Mouse (Mus musculus): ENCODE results near the gene Slc38a3. TPM values are rescaled to one million over a fixed set of nuclear protein-coding genes. Genes with fewer than 3 reads are reported as not detected.
A peak's percentile ranks its signal among the peaks of the same experiment; 100 is the strongest.

Slc38a3 gene
- 14.3 and 14.6 TPM in 2 replicates for polyA plus RNA-seq (2015; fragmentation: Nextera tagmentation; extraction: Ambion mirVana)

DNA sequence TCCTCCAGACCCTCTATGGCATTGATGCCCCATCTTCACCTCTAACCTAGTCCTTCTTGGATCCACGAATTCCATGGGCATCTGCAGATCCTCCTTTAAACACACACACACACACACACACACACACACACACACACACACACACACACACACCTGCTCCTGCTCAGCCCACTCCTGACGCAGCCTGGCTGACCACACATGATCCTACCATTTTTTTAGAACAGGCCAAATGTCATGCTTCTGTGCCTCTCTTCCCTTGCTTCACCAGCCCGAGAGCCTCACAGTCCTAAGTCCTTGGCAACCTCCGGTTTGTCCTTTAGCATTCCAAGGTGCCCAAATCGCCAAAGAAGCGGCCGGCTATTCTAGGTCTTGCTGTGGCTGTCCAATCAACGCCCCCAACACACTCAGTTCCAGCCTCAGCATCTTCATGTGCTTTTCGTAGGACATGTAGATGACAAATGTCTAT, at the start of gene Slc38a3:
TSS of gene Slc38a3 (minus strand) at position 51 of the 466 bp plus-strand sequence.
- H3K4me2 ChIP-seq, result no peak within 1 kb of the TSS
- WGBS, result 90% methylated on average over 9 of the region's 9 CpGs
- H3K27me3 ChIP-seq, result peaks cover 48% of the 10 kb centered on the region
- H3K4me1 ChIP-seq, result peaks cover 31% of the 10 kb centered on the region
- H3K4me3 ChIP-seq, result no peak within 1 kb of the TSS
- ATAC-seq, result no peak
- no peak within 1 kb of the TSS for H3K27ac ChIP-seq
- H3K9ac ChIP-seq, result no peak within 1 kb of the TSS
- H3K9me3 ChIP-seq (replicated peaks), result no peaks in the 10 kb centered on the region
- no peaks in the 10 kb centered on the region for H3K36me3 ChIP-seq (ENCODE audit: poor library complexity, severe bottlenecking)

DNA sequence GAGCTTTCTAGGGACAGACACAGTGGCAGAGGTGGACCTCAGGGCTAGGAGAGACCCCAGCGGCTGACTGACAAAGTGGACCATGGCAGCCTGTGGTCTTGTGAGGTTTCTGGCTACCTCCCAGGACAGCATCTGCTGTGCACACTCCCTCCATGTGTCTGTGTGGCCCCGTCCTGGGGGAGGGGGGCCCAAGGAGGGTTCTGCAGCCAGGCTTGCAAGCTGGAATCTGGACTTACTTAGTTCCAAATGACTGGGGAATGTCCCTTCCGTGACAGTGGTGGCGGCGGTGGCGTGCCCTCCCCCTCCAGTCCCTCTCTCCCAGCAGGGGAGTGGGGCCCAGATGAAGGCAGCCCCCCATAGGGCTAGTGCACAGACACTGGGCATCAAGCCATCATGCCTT, 47.6 kb upstream of the Slc38a3 start:
- Histone ChIP-seq H3K9me3 (replicated peaks) (no peaks in the 10 kb centered on the region), H3K4me2 (no peak overlapping the region), H3K4me3 (no peak overlapping the region), H3K9ac (no peak overlapping the region), H3K27me3 (no peaks in the 10 kb centered on the region), H3K27ac (no peak overlapping the region), H3K4me1 (peaks cover 22% of the 10 kb centered on the region), H3K36me3 (ENCODE audit: poor library complexity, severe bottlenecking) (no peaks in the 10 kb centered on the region)
- ATAC-seq, result no peak
- 36% methylated on average over 6 of the region's 6 CpGs for WGBS

DNA sequence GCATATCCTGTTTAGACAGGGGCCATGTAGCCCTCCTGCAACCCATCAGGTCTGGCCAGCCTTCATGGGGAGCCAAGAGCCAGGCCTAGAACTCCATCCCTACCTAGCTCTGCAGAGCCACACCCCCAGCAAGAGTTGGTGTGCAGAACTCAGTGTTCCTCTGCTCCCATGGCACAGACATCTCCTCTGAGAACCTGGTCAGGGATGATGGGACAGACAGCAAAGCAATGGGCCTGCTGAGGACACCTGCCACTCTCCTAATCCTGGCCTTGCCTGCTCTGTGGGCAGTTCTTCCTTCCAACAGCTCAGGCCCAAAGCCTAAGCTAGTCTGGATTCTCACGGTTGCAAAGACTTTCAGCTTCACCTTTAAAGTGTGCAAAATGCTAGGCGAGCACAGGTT, 46.3 kb upstream of the Slc38a3 start:
- Histone ChIP-seq H3K36me3 (ENCODE audit: poor library complexity, severe bottlenecking) (no peaks in the 10 kb centered on the region), H3K4me2 (no peak overlapping the region), H3K9ac (no peak overlapping the region), H3K27me3 (peaks cover 6% of the 10 kb centered on the region; the same call in 1 of the 2 replicates), H3K9me3 (replicated peaks) (no peaks in the 10 kb centered on the region), H3K4me3 (no peak overlapping the region), H3K4me1 (peaks cover 22% of the 10 kb centered on the region), H3K27ac (no peak overlapping the region; the same call in 1 of the 2 replicates)
- 94% methylated on average over 2 of the region's 2 CpGs for WGBS
- no peak for ATAC-seq

DNA sequence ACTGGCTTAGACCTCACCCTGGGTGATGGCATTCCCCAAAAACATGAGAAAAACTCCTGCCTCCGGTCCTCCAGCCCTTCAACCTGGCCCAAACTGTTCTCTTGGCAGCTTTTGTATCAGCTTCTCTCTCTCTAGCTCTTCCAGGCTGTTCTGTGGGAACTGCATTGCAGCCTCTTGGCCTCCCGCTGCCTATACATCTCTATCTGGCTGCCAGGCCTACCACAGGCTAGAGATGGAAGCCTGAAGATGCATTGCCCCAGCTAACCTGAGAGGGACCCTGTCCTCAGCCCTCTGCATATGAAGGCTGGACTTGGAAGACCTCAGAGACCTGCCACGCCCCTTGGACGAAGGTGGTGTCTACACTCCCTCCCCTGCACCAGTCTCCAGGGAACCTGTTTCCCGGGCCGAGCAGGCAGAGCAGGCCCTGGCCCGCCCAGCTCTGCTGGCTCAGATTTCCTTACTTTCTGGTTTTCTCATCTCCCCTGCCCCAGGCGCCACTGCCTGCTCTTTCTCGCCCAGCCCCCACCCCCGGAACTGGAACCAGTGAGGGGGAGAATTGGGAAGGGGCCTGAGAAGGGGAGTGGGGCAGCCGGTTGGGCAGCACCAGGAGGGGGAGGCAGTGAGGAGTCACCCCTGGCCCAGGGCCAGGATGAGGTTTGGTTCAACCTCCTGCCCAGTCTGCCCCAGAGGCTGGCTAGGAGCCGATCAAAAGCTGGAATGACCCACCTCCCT, 45.1 kb upstream of the Slc38a3 start:
- WGBS, result 23% methylated on average over 11 of the region's 12 CpGs
- Histone ChIP-seq H3K4me2 (peak overlapping the region; percentile 3; the same call in 1 of the 2 replicates), H3K9ac (no peak overlapping the region; the same call in 1 of the 2 replicates), H3K27me3 (peaks cover 12% of the 10 kb centered on the region), H3K27ac (peak overlapping the region; percentile 40), H3K36me3 (ENCODE audit: poor library complexity, severe bottlenecking) (no peaks in the 10 kb centered on the region), H3K4me3 (no peak overlapping the region), H3K9me3 (replicated peaks) (no peaks in the 10 kb centered on the region), H3K4me1 (peaks cover 30% of the 10 kb centered on the region)
- no peak for ATAC-seq

DNA sequence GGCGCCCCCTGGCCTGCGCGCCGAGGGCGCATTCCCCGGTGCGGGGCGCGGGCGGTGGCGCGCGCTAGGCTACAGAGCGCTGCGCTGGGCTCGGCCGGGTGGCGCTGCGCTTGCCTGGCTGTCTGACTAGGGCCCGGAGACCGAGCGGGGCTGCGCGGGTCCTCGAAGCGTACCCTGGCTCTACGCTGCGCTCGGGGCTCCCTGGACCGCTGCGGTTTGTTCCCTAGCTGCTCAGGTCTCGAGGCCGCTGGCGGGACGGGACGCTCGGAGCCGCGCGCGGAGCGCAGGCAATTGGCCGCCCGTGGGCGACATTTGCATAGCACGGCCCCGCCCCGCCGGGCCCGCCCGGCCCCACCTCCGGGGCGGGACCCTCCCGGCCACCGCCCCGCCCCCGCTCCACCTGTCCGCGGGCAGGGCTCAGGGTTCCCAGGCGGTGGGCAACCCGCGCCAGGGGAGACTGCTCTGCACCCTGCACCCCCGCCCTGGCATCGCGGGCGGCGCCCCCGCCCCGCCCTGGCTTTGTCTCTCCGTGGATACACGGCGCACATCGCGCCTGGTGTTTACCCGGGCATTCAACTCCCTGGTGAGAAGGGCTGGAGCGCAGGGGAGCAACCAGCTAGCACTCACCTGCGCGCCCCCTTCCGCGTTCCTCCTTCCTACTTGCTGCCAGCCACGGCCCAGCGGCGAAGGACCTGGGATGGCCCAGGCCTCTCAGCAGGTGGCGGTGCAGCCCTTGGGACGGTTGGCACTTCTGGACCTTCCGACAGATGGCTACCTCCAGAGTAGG, 40.6 kb upstream of the Slc38a3 start, which contains the start of gene Sema3f:
TSS of gene Sema3f (minus strand) at position 779 of the 787 bp plus-strand sequence.
- H3K27me3 ChIP-seq, result peaks cover 54% of the 10 kb centered on the region
- H3K27ac ChIP-seq, result peak within 1 kb of the TSS; percentile 70
- peak within 1 kb of the TSS; percentile 80 for H3K9ac ChIP-seq
- peaks cover 60% of the 10 kb centered on the region for H3K4me1 ChIP-seq
- H3K9me3 ChIP-seq (replicated peaks), result no peaks in the 10 kb centered on the region
- peaks cover 5% of the 10 kb centered on the region for H3K36me3 ChIP-seq (ENCODE audit: poor library complexity, severe bottlenecking)
- H3K4me3 ChIP-seq, result peak within 1 kb of the TSS; percentile 65
- under 1% methylated on average over 63 of the region's 86 CpGs for WGBS
- peak; percentile 77 for ATAC-seq
- peak within 1 kb of the TSS; percentile 86 for H3K4me2 ChIP-seq

DNA sequence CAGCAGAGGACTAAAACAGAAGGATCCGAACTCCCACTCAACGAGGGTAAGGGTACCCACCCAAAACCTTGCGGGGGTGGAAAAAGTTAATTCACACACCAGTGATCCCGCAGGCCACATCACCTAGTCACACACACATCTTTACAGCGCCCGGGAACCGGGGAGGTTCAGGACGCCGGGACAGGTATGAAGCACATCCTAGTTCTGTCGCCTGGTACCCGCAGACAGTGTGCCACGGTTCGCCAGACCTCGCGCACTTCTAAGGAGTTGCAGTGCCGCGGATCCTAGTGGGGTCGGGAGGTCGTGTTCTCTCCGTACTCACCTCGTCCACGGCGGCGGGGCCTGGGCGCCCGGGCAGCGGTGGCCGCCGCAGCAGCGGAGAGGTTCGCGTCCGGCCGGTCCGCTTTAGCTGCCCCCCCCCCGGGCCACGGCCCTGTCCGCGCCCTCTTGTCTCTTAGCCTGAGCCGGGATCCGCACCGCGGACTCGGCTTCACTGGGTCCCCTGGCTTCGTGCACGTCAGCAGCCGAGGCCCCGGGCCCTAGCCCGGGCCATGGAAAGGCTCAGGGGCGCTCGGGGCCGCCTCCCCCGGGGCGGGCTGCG, 39.9 kb upstream of the Slc38a3 start:
- WGBS, result under 1% methylated on average over 42 of the region's 55 CpGs
- peak overlapping the region; percentile 70 for H3K27ac ChIP-seq
- peaks cover 56% of the 10 kb centered on the region for H3K4me1 ChIP-seq
- peak overlapping the region; percentile 65 for H3K4me3 ChIP-seq
- H3K4me2 ChIP-seq, result peak overlapping the region; percentile 86
- H3K9me3 ChIP-seq (replicated peaks), result no peaks in the 10 kb centered on the region
- peak overlapping the region; percentile 80 for H3K9ac ChIP-seq
- ATAC-seq, result no peak
- H3K27me3 ChIP-seq, result peaks cover 54% of the 10 kb centered on the region
- peaks cover 11% of the 10 kb centered on the region for H3K36me3 ChIP-seq (ENCODE audit: poor library complexity, severe bottlenecking)

DNA sequence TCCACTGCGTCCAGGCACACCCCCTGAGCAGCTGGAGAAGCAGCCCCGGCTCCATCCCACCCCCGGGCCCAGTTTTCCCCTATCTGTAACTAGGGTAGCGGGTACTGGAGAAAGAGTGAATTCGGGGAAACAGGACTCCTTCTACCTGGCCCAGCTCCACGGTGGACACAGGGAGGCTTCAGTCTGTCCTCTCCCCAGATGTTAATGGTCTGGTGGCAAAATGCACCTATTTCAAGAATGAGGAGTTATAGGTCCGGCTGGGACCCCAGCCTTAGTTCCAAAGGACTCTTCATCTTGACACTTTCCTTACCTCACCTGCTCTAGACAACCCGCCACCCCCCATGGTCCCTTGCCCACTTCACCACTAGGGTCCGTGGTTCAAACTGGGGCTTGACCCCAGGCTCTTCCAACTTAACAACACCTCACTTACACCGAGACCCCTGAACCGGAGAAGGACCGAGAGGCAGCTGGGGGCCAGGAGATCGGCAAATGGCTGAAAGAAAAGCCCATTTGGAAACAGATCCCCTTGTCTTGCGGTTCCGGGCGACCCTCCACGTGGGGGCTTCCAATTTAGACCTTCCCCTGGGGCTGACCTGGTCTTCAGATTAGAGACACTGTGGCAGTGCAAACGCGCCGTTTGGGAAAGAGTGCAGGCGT, 39.2 kb upstream of the Slc38a3 start:
- no peak for ATAC-seq
- H3K27ac ChIP-seq, result peak overlapping the region; percentile 78
- peak overlapping the region; percentile 65 for H3K4me3 ChIP-seq
- peak overlapping the region; percentile 86 for H3K4me2 ChIP-seq
- peaks cover 57% of the 10 kb centered on the region for H3K4me1 ChIP-seq
- WGBS, result 8% methylated on average over 21 of the region's 21 CpGs
- peak overlapping the region; percentile 80 for H3K9ac ChIP-seq
- peaks cover 54% of the 10 kb centered on the region for H3K27me3 ChIP-seq
- H3K36me3 ChIP-seq (ENCODE audit: poor library complexity, severe bottlenecking), result peaks cover 12% of the 10 kb centered on the region
- H3K9me3 ChIP-seq (replicated peaks), result no peaks in the 10 kb centered on the region

DNA sequence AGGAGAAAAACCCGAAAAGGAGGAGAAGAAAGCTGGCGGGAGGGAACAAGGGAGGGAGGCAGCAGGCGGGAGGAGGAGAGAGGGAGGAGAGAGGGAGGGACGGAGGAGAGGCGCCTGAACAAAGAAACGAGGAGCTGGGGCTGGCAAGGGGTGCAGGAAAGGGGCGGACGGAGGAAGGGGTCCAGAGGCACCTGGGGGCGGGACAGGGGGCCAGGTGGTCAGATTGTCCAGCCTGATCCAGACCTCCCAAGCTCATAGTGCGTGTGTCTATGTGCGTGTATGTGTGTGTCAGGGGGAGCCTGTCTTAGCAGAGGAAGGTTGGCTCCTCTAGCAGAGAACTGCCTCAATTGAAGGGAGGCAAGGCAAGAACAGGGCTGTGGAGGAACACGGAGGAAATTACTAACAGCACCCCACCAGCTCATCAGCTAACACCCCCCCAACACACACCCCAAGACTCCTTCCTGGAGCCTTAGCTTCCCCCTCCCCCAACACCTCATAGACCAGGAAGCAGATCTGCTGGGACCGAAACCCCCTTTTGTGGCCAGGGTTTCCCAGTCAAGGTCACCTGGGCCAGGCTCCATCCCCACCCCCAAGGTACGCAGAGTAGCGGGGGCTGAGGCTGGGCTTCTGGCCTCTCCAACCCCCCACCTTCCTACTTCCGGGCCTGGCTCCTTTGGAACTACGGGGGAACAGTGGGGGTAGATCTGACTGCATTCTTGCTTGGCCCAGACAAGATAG, 38.5 kb upstream of the Slc38a3 start:
- H3K27me3 ChIP-seq, result peaks cover 54% of the 10 kb centered on the region
- H3K4me1 ChIP-seq, result peaks cover 64% of the 10 kb centered on the region
- peak; percentile 37; the same call in 1 of the 2 replicates for ATAC-seq

DNA sequence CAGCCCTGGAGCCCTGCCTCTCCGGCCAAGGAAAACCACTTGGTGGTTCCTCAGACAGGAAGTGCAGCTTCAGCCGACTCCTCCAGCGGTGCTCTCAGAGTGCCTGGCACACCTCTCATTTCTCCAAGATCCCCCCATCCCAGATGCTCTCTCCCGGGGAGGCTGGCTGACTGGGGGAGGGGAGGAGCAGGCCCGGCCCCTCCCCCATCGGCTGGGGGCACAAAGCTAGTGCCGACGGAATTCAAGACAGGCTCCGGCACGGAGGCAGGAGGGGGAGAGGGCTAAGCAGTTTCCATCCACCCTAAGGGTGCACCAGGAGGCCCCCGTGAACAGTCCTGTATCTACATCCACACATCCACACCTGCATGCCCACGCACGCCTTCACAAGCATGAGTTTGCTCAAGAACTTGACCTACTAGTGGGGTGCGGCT, 37.5 kb upstream of the Slc38a3 start:
- H3K4me1 ChIP-seq, result peaks cover 73% of the 10 kb centered on the region
- H3K27me3 ChIP-seq, result peaks cover 54% of the 10 kb centered on the region
- H3K4me3 ChIP-seq, result peak overlapping the region; percentile 65
- H3K27ac ChIP-seq, result peak overlapping the region; percentile 78
- peak overlapping the region; percentile 86 for H3K4me2 ChIP-seq
- peaks cover 15% of the 10 kb centered on the region for H3K36me3 ChIP-seq (ENCODE audit: poor library complexity, severe bottlenecking)
- no peak for ATAC-seq
- peak overlapping the region; percentile 80 for H3K9ac ChIP-seq
- H3K9me3 ChIP-seq (replicated peaks), result no peaks in the 10 kb centered on the region
- WGBS, result 2% methylated on average over 14 of the region's 14 CpGs

More for the DNA sequence above, 38.5 kb upstream of the Slc38a3 start:
- Histone ChIP-seq H3K27ac (peak overlapping the region; percentile 78), H3K4me2 (peak overlapping the region; percentile 86), H3K9me3 (replicated peaks) (no peaks in the 10 kb centered on the region), H3K9ac (peak overlapping the region; percentile 80), H3K4me3 (peak overlapping the region; percentile 65), H3K36me3 (ENCODE audit: poor library complexity, severe bottlenecking) (peaks cover 12% of the 10 kb centered on the region)
- WGBS, result 3% methylated on average over 16 of the region's 17 CpGs

DNA sequence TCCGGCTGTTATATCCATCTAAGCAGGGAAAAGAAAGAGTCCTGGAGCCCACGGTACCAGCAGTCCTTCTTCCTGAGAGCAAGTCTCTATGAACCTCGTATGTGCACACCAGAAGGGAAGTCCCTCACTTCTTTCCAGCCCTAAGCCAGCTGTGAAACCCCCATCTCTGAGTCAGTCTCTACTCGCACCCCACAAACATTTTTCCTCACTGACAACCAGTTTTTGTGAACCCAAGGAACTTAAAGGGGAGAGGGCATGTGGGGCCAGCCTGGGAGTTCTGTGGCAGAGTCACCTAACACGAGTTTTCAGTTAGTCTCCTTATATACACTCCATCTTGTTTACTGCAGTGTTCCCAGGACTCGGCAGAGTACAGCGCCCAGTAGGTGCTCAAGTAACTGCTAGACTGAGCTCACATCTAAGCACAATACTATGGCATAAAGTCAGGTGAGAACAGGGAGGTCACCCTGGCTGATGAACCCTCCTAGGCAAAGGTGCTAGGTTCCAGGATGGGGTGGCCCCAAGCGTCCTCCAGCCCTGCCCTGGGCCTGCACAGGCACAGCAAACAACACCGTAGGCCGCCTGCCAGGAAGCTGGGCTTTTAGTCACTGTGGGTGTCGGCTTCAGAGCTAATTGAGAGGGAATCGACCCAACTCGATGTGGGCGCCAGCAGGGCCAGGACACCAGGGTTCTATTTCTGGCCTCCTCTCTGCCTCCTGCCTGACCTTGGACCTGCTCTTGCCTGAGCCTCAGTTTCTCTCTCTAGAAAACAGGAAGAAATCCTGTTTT, 34.2 kb upstream of the Slc38a3 start:
- no peak overlapping the region for H3K4me2 ChIP-seq
- H3K4me1 ChIP-seq, result peaks cover 89% of the 10 kb centered on the region
- 68% methylated on average over 14 of the region's 14 CpGs for whole genome bisulfite sequencing
- H3K4me3 ChIP-seq, result no peak overlapping the region
- 0 out of 2 replicates have a peak overlapping the region, but pooled peaks have one; percentile 12 for H3K9ac ChIP-seq
- ATAC-seq, result no peak
- H3K9me3 ChIP-seq (replicated peaks), result no peaks in the 10 kb centered on the region
- peaks cover 46% of the 10 kb centered on the region for H3K27me3 ChIP-seq
- peaks cover 15% of the 10 kb centered on the region for H3K36me3 ChIP-seq (ENCODE audit: poor library complexity, severe bottlenecking)
- no peak overlapping the region; the same call in 1 of the 2 replicates for H3K27ac ChIP-seq
